Mouse (Mus musculus): ENCODE measurements around the gene Tbc1d5. TPM values are rescaled to one million over a fixed set of nuclear protein-coding genes. Genes with fewer than 3 reads are reported as not detected.

The Tbc1d5 gene
- 2.3 TPM for polyA plus RNA-seq (2015; fragmentation: Illumina TruSeq; extraction: RNeasy Lipid Tissue Mini Kit (QIAGEN cat#74804); ENCODE audit: insufficient read depth, low read depth, low replicate concordance)

GRCm38 (mm10) chr17:51179195-51179953, at the start of gene Tbc1d5:
TSS of gene Tbc1d5 (minus strand) at chr17:51179352.

Data from pancreas, adult 10 weeks (tissue).